ENCODE assay signal across 20 mouse cellular contexts in genomic region chr3:102683541-102683940, GRCm38 (mm10).
"Had no signal": no experiment of that assay in that cellular context is flagged by ENCODE, and none has a peak within 500 bp of the region (broad histone marks: within the 10 kb centered on the region; RNA-seq: fewer than 3 reads in every experiment).

No protein-coding gene starts in this region.

- H3K36me3 ChIP-seq: heart, embryonic 10.5 days; heart, embryonic 12.5 days; hindbrain, embryonic 13.5 days; hindbrain, embryonic 15.5 days; kidney, embryonic 15.5 days; limb, embryonic 12.5 days had no signal

- H3K27ac ChIP-seq: heart, embryonic 10.5 days; hindbrain, embryonic 13.5 days; hindbrain, embryonic 15.5 days; hindbrain, postnatal 0 days; kidney, embryonic 15.5 days; kidney, postnatal 0 days; limb, embryonic 12.5 days had no signal

- H3K4me2 ChIP-seq: heart, embryonic 12.5 days; hindbrain, embryonic 13.5 days; hindbrain, embryonic 15.5 days; kidney, embryonic 15.5 days; limb, embryonic 12.5 days had no signal

- H3K27me3 ChIP-seq: hindbrain, embryonic 13.5 days; hindbrain, embryonic 15.5 days; kidney, embryonic 15.5 days; limb, embryonic 12.5 days had no signal

- H3K4me3 ChIP-seq: heart, embryonic 10.5 days; heart, embryonic 12.5 days; hindbrain, embryonic 13.5 days; hindbrain, embryonic 15.5 days; kidney, embryonic 15.5 days; limb, embryonic 12.5 days had no signal

- ATAC-seq: forebrain, postnatal 0 days; hindbrain, postnatal 0 days had no signal

- H3K9ac ChIP-seq: forebrain, postnatal 0 days; heart, embryonic 12.5 days; hindbrain, embryonic 13.5 days; hindbrain, embryonic 15.5 days; kidney, embryonic 15.5 days; limb, embryonic 12.5 days had no signal

- H3K4me1 ChIP-seq: hindbrain, embryonic 13.5 days; hindbrain, embryonic 15.5 days had no signal

- H3K9me3 ChIP-seq: heart, embryonic 10.5 days; heart, embryonic 12.5 days; hindbrain, embryonic 13.5 days; hindbrain, embryonic 15.5 days; kidney, embryonic 15.5 days; limb, embryonic 12.5 days had no signal

- DNase-seq: forebrain, postnatal 0 days; gastrocnemius, postnatal 14 days; gastrocnemius, postnatal 36 days; heart, adult 18-20 months; kidney, adult 11 months; kidney, adult 2 months; kidney, adult 9 months; kidney, postnatal 14 days; kidney, postnatal 36 days; layer of hippocampus, adult 9-11 months; layer of hippocampus, postnatal 36 days; left cerebral cortex, postnatal 4 days had no signal
